Mouse (Mus musculus) thymus, postnatal 25 days (tissue): ENCODE measurements around the gene Ddx41.

Source experiments
- DNase-seq: peaks from one replicate; pipeline ENCODE4 v3.0.0; 2022

Ddx41 gene

GRCm38 (mm10) chr13:55505810-55506209 is 30.6 kb downstream of the Ddx41 start:
- no peak for DNase-seq

- DNase-seq = no peak
Observed at GRCm38 (mm10) chr13:55504390-55504789, 32.1 kb downstream of the Ddx41 start.

GRCm38 (mm10) chr13:55502405-55502804 is 34.1 kb downstream of the Ddx41 start:
- DNase-seq = peak; percentile 18

- DNase-seq = no peak
Observed at GRCm38 (mm10) chr13:55500575-55500974, 35.9 kb downstream of the Ddx41 start.

GRCm38 (mm10) chr13:55498906-55499305 is 37.6 kb downstream of the Ddx41 start:
- no peak for DNase-seq

- DNase-seq = no peak
Observed at GRCm38 (mm10) chr13:55496661-55497060, 39.8 kb downstream of the Ddx41 start.

- no peak for DNase-seq
Observed at GRCm38 (mm10) chr13:55495702-55496101, 40.8 kb downstream of the Ddx41 start.

GRCm38 (mm10) chr13:55494883-55495621 is 41.4 kb downstream of the Ddx41 start:
- DNase-seq = no peak

GRCm38 (mm10) chr13:55494257-55494656 is 42.2 kb downstream of the Ddx41 start:
- DNase-seq = no peak

- DNase-seq = no peak
Observed at GRCm38 (mm10) chr13:55487578-55488498, 48.6 kb downstream of the Ddx41 start, which contains the start of gene Dbn1. TSS of gene Dbn1 (minus strand) at chr13:55488111.

GRCm38 (mm10) chr13:55486916-55487577 is 49.4 kb downstream of the Ddx41 start:
- DNase-seq = no peak

GRCm38 (mm10) chr13:55486029-55486794 is 50.2 kb downstream of the Ddx41 start:
- DNase-seq = no peak

GRCm38 (mm10) chr13:55484520-55485088 is 51.9 kb downstream of the Ddx41 start:
- DNase-seq = peak; percentile 52

- no peak for DNase-seq
Observed at GRCm38 (mm10) chr13:55483593-55483992, 52.9 kb downstream of the Ddx41 start.

- no peak for DNase-seq
Observed at GRCm38 (mm10) chr13:55483071-55483470, 53.4 kb downstream of the Ddx41 start.

GRCm38 (mm10) chr13:55482542-55482941 is 53.9 kb downstream of the Ddx41 start:
- no peak for DNase-seq
